Mouse (Mus musculus) CD4-positive, CD25-positive, alpha-beta regulatory T cell, adult 9 weeks (primary cell): ENCODE results near the gene Bmpr1a. TPM values are rescaled to one million over a fixed set of nuclear protein-coding genes. Genes with fewer than 3 reads are reported as not detected.

Experiments
- polyA plus RNA-seq: library from polyadenylated mRNA; unstranded; fragments of 100-300 nt; shearing (Covaris generic); gene quantifications from one replicate; pipeline ENCODE4 v1.2.1, GENCODE M21; 2017

Bmpr1a gene
- 0.15 TPM for polyA plus RNA-seq

GRCm38 (mm10) chr14:34503325-34503647 is at the start of gene Bmpr1a:
Gene Bmpr1a, minus strand, starts transcription at chr14:34503341.

GRCm38 (mm10) chr14:34522701-34523100 is 19.6 kb upstream of the Bmpr1a start, which contains the start of gene 9230112D13Rik:
Gene 9230112D13Rik, minus strand, starts transcription at chr14:34522801.

GRCm38 (mm10) chr14:34375415-34375904 is 127.7 kb downstream of the Bmpr1a start, which contains the start of gene Mmrn2:
Gene Mmrn2, plus strand, starts transcription at chr14:34375465.

GRCm38 (mm10) chr14:34374577-34374976 is 128.6 kb downstream of the Bmpr1a start, which contains the start of gene Sncg:
Gene Sncg, minus strand, starts transcription at chr14:34374789.

Other genes with a start within 250 kb of the Bmpr1a start
- 4.7 TPM for gene Shld2, start 192.8 kb downstream of the Bmpr1a start, polyA plus RNA-seq
- gene Glud1, start 192.6 kb downstream of the Bmpr1a start, polyA plus RNA-seq, result 12.3 TPM
- not detected for gene Fam25c, start 147.9 kb downstream of the Bmpr1a start, polyA plus RNA-seq
- gene Sncg, start 128.6 kb downstream of the Bmpr1a start, polyA plus RNA-seq, result not detected
- gene Mmrn2, start 127.9 kb downstream of the Bmpr1a start, polyA plus RNA-seq, result 0.14 TPM
- gene 9230112D13Rik, start 19.5 kb upstream of the Bmpr1a start, polyA plus RNA-seq, result not detected
- gene Ldb3, start 85.3 kb upstream of the Bmpr1a start, polyA plus RNA-seq, result not detected
- gene Opn4, start 96.8 kb upstream of the Bmpr1a start, polyA plus RNA-seq, result not detected
- 14.8 TPM for gene Wapl, start 170.6 kb upstream of the Bmpr1a start, polyA plus RNA-seq